Mouse (Mus musculus) heart, embryonic 12.5 days (tissue): ENCODE measurements around the gene Kank4. TPM values are rescaled to one million over a fixed set of nuclear protein-coding genes. Genes with fewer than 3 reads are reported as not detected.
A peak's percentile ranks its signal among the peaks of the same experiment; 100 is the strongest.

Experiments used
- ATAC-seq: fragments of 200-750 bp; cut with Nextera tagmentation; 2 replicates; pipeline ENCODE4 v1.8.0; 2017; ENCODE audit warnings: moderate TSS enrichment, moderate library complexity; ENCODE audit not compliant: insufficient number of reproducible peaks, low FRiP score
- H3K27ac ChIP-seq: fragments of 300-500 bp; sonication (generic); 2 replicates; pipeline ENCODE4 v1.5.1; 2016; ENCODE audit warnings: mild to moderate bottlenecking, moderate library complexity; ENCODE audit not compliant: poor library complexity, severe bottlenecking
- H3K27me3 ChIP-seq: fragments of 300-500 bp; sonication (generic); replicated peaks from 2 replicates; pipeline ENCODE4 v1.6.1; 2016; ENCODE audit warnings: mild to moderate bottlenecking, moderate library complexity
- H3K36me3 ChIP-seq: fragments of 300-500 bp; sonication (generic); 2 replicates; pipeline ENCODE4 v1.6.1; 2016; ENCODE audit warnings: mild to moderate bottlenecking, moderate library complexity
- H3K4me1 ChIP-seq: fragments of 300-500 bp; sonication (generic); replicated peaks from 2 replicates; pipeline ENCODE4 v1.6.1; 2016; ENCODE audit warnings: mild to moderate bottlenecking
- H3K4me2 ChIP-seq: fragments of 300-500 bp; sonication (generic); 2 replicates; pipeline ENCODE4 v1.6.1; 2016; ENCODE audit warnings: mild to moderate bottlenecking, moderate library complexity
- H3K4me3 ChIP-seq: fragments of 300-500 bp; sonication (generic); 2 replicates; pipeline ENCODE4 v1.5.1; 2016; ENCODE audit warnings: mild to moderate bottlenecking
- H3K9ac ChIP-seq: fragments of 300-500 bp; sonication (generic); 2 replicates; pipeline ENCODE4 v1.6.1; 2016; ENCODE audit warnings: mild to moderate bottlenecking, moderate library complexity
- H3K9me3 ChIP-seq: fragments of 300-500 bp; sonication (generic); replicated peaks from 2 replicates; pipeline ENCODE4 v1.6.1; 2016; ENCODE audit warnings: mild to moderate bottlenecking, moderate library complexity
- WGBS: fragments of 180-500 bp; shearing (Covaris S2); methylation state at CpG from one replicate; pipeline ENCODE4 v1.1.7; 2016; 5-methylcytosine and 5-hydroxymethylcytosine counted together
- polyA plus RNA-seq: library from polyadenylated mRNA; unstranded; fragments of >200 nt; fragmentation: Nextera tagmentation; extraction: Ambion mirVana; gene quantifications from 2 replicates; pipeline ENCODE4 v1.2.1, GENCODE M21; 2016

Gene Kank4
- polyA plus RNA-seq, 1 experiment from 2014 or later, result 0.49 TPM

GRCm38 (mm10) chr4:98773785-98774184 lies 43.6 kb downstream of the Kank4 start:
- H3K4me1 ChIP-seq, result peaks cover 17% of the 10 kb centered on the region
- no peak for ATAC-seq
- no peaks in the 10 kb centered on the region for H3K9me3 ChIP-seq
- H3K36me3 ChIP-seq, result no peaks in the 10 kb centered on the region
- H3K27me3 ChIP-seq, result peaks cover 4% of the 10 kb centered on the region; the same call in 1 of the 2 replicates
- H3K4me3 ChIP-seq, result no peak overlapping the region
- no peak overlapping the region for H3K27ac ChIP-seq
- no peak overlapping the region for H3K4me2 ChIP-seq
- WGBS, result 81% methylated on average over 5 of the region's 5 CpGs
- H3K9ac ChIP-seq, result no peak overlapping the region

GRCm38 (mm10) chr4:98767134-98768133 lies 49.9 kb downstream of the Kank4 start:
- no peak for ATAC-seq
- no peaks in the 10 kb centered on the region for H3K27me3 ChIP-seq

GRCm38 (mm10) chr4:98758872-98759518 lies 58.3 kb downstream of the Kank4 start:
- Histone ChIP-seq H3K27ac (no peak overlapping the region), H3K27me3 (no peaks in the 10 kb centered on the region), H3K4me1 (no peaks in the 10 kb centered on the region), H3K4me3 (no peak overlapping the region), H3K9ac (no peak overlapping the region), H3K4me2 (no peak overlapping the region), H3K9me3 (no peaks in the 10 kb centered on the region), H3K36me3 (no peaks in the 10 kb centered on the region)
- no peak for ATAC-seq
- 61% methylated on average over 3 of the region's 3 CpGs for WGBS

More at GRCm38 (mm10) chr4:98767134-98768133, 49.9 kb downstream of the Kank4 start:
- Histone ChIP-seq H3K36me3 (no peaks in the 10 kb centered on the region), H3K9me3 (no peaks in the 10 kb centered on the region), H3K4me2 (no peak overlapping the region), H3K27ac (no peak overlapping the region), H3K4me1 (peaks cover 3% of the 10 kb centered on the region; the same call in 1 of the 2 replicates), H3K4me3 (no peak overlapping the region), H3K9ac (no peak overlapping the region)
- WGBS, result 68% methylated on average over 14 of the region's 14 CpGs

- H3K36me3 ChIP-seq, result no peaks in the 10 kb centered on the region
- no peaks in the 10 kb centered on the region for H3K27me3 ChIP-seq
- no peaks in the 10 kb centered on the region for H3K9me3 ChIP-seq
- H3K9ac ChIP-seq, result no peak overlapping the region
- no peak overlapping the region for H3K4me2 ChIP-seq
- ATAC-seq, result peak; percentile 43; the same call in 1 of the 2 replicates
- no peak overlapping the region for H3K27ac ChIP-seq
- 50% methylated on average over 4 of the region's 4 CpGs for WGBS
- H3K4me1 ChIP-seq, result no peaks in the 10 kb centered on the region
- H3K4me3 ChIP-seq, result no peak overlapping the region
Observed at GRCm38 (mm10) chr4:98758012-98758821, 59.1 kb downstream of the Kank4 start.

- ATAC-seq, result no peak
- no peaks in the 10 kb centered on the region for H3K9me3 ChIP-seq
- no peaks in the 10 kb centered on the region for H3K27me3 ChIP-seq
- no peaks in the 10 kb centered on the region for H3K36me3 ChIP-seq
- no peak overlapping the region for H3K4me3 ChIP-seq
- no peak overlapping the region for H3K27ac ChIP-seq
- no peaks in the 10 kb centered on the region for H3K4me1 ChIP-seq
- no peak overlapping the region for H3K4me2 ChIP-seq
- WGBS, result 72% methylated on average over 11 of the region's 11 CpGs
- no peak overlapping the region for H3K9ac ChIP-seq
Observed at GRCm38 (mm10) chr4:98756141-98756540, 61.2 kb downstream of the Kank4 start.

- Histone ChIP-seq H3K4me3 (no peak overlapping the region), H3K9ac (no peak overlapping the region), H3K4me2 (no peak overlapping the region), H3K36me3 (no peaks in the 10 kb centered on the region), H3K27ac (no peak overlapping the region), H3K27me3 (no peaks in the 10 kb centered on the region), H3K4me1 (no peaks in the 10 kb centered on the region), H3K9me3 (no peaks in the 10 kb centered on the region)
- ATAC-seq, result no peak
- 65% methylated on average over 4 of the region's 4 CpGs for WGBS
Observed at GRCm38 (mm10) chr4:98754456-98754855, 62.9 kb downstream of the Kank4 start.

- Histone ChIP-seq H3K27me3 (no peaks in the 10 kb centered on the region), H3K27ac (no peak overlapping the region), H3K36me3 (no peaks in the 10 kb centered on the region), H3K9ac (no peak overlapping the region), H3K9me3 (no peaks in the 10 kb centered on the region), H3K4me1 (peaks cover 8% of the 10 kb centered on the region), H3K4me3 (no peak overlapping the region), H3K4me2 (no peak overlapping the region)
- 21% methylated on average over 7 of the region's 7 CpGs for WGBS
- ATAC-seq, result no peak
Observed at GRCm38 (mm10) chr4:98743906-98744210, 73.5 kb downstream of the Kank4 start.

- Histone ChIP-seq H3K36me3 (no peaks in the 10 kb centered on the region), H3K9ac (no peak overlapping the region), H3K27me3 (no peaks in the 10 kb centered on the region), H3K4me2 (no peak overlapping the region), H3K27ac (no peak overlapping the region), H3K4me1 (peaks cover 8% of the 10 kb centered on the region), H3K9me3 (no peaks in the 10 kb centered on the region), H3K4me3 (no peak overlapping the region)
- WGBS, result 59% methylated on average over 3 of the region's 3 CpGs
- no peak for ATAC-seq
Observed at GRCm38 (mm10) chr4:98743209-98743905, 74.0 kb downstream of the Kank4 start.

GRCm38 (mm10) chr4:98739753-98740152 lies 77.6 kb downstream of the Kank4 start:
- Histone ChIP-seq H3K36me3 (no peaks in the 10 kb centered on the region), H3K27ac (no peak overlapping the region), H3K9ac (no peak overlapping the region), H3K4me2 (no peak overlapping the region), H3K27me3 (no peaks in the 10 kb centered on the region), H3K4me3 (no peak overlapping the region), H3K4me1 (peaks cover 8% of the 10 kb centered on the region), H3K9me3 (no peaks in the 10 kb centered on the region)
- no peak for ATAC-seq
- WGBS, result 40% methylated on average over 2 of the region's 2 CpGs

GRCm38 (mm10) chr4:98733660-98734059 lies 83.7 kb downstream of the Kank4 start:
- Histone ChIP-seq H3K27me3 (peaks cover 2% of the 10 kb centered on the region; the same call in 1 of the 2 replicates), H3K36me3 (no peaks in the 10 kb centered on the region), H3K9ac (no peak overlapping the region), H3K9me3 (no peaks in the 10 kb centered on the region), H3K4me3 (no peak overlapping the region), H3K27ac (no peak overlapping the region), H3K4me1 (no peaks in the 10 kb centered on the region), H3K4me2 (no peak overlapping the region)
- no peak for ATAC-seq
- WGBS, result 90% methylated on average over 16 of the region's 16 CpGs
